In genomic region chr1:76070831-76071321, GRCm38 (mm10) we compare ENCODE assay signal across 9 mouse cellular contexts.
A peak's percentile ranks its signal among the peaks of the same experiment; 100 is the strongest.
DNase-seq lines count a peak whose midpoint lies in the region; ATAC-seq lines count a peak whose summit lies in the region.
"Had no signal": no experiment of that assay in that cellular context is flagged by ENCODE, and none has a peak within 500 bp of the region (broad histone marks: within the 10 kb centered on the region; RNA-seq: fewer than 3 reads in every experiment).

No protein-coding gene starts in this region.

- no peak overlapping the region for H3K9ac ChIP-seq in kidney, embryonic 16.5 days (replicated peaks; ENCODE audit: low read length)
- no peak overlapping the region for H3K9ac ChIP-seq in hindbrain, embryonic 14.5 days

- no peaks in the 10 kb centered on the region for H3K36me3 ChIP-seq in kidney, embryonic 16.5 days (ENCODE audit: insufficient read depth, low read length)
- no peaks in the 10 kb centered on the region for H3K36me3 ChIP-seq in hindbrain, embryonic 14.5 days (replicated peaks; ENCODE audit: control insufficient read depth, insufficient read depth)

- peak; percentile 14 to 34 for DNase-seq in kidney, postnatal 4 days
- DNase-seq in frontal cortex, postnatal 36 days (ENCODE audit: low spot score in 2 of 2) = peak; percentile 87 to 94
- peak; percentile 91 for DNase-seq in layer of hippocampus, adult 9-11 months
- DNase-seq in right cerebral cortex, postnatal 14 days = peak; percentile 72
- DNase-seq in embryo, embryonic 9.5 days (ENCODE audit: extremely low spot score) = no peak
- no peak for DNase-seq in adrenal gland, postnatal 10 days
- no peak for DNase-seq in hindbrain, embryonic 14.5 days (ENCODE audit: low spot score)

- no peaks in the 10 kb centered on the region for H3K9me3 ChIP-seq in kidney, embryonic 16.5 days (ENCODE audit: low read length)
- no peaks in the 10 kb centered on the region for H3K9me3 ChIP-seq in hindbrain, embryonic 14.5 days (ENCODE audit: control insufficient read depth, low read length)

- H3K27me3 ChIP-seq in kidney, embryonic 16.5 days (ENCODE audit: insufficient read depth, low read length) = no peaks in the 10 kb centered on the region
- H3K27me3 ChIP-seq in hindbrain, embryonic 14.5 days (ENCODE audit: control insufficient read depth, insufficient read depth, low read length) = no peaks in the 10 kb centered on the region

- 69% methylated on average over 16 of the region's 16 CpGs for WGBS in kidney, embryonic 16.5 days
- WGBS in hindbrain, embryonic 14.5 days = 59% methylated on average over 16 of the region's 16 CpGs

- H3K27ac ChIP-seq in kidney, embryonic 16.5 days (ENCODE audit: low read length) = no peak overlapping the region
- H3K27ac ChIP-seq in hindbrain, embryonic 14.5 days = no peak overlapping the region

- no peak overlapping the region for H3K4me3 ChIP-seq in kidney, embryonic 16.5 days (ENCODE audit: low read length)
- H3K4me3 ChIP-seq in hindbrain, embryonic 14.5 days (replicated peaks; ENCODE audit: low read length) = no peak overlapping the region

- no peak for ATAC-seq in kidney, embryonic 16.5 days (ENCODE audit: low FRiP score, low TSS enrichment)
- no peak for ATAC-seq in hindbrain, embryonic 14.5 days (ENCODE audit: low FRiP score)

- 0 out of 2 replicates have a peak, but pooled peaks cover 3% of the 10 kb centered on the region for H3K4me1 ChIP-seq in kidney, embryonic 16.5 days (ENCODE audit: insufficient read depth, low read length)
- H3K4me1 ChIP-seq in hindbrain, embryonic 14.5 days (replicated peaks; ENCODE audit: control insufficient read depth, insufficient read depth, low read length) = peaks cover 12% of the 10 kb centered on the region

- H3K4me2 ChIP-seq in kidney, embryonic 16.5 days (replicated peaks; ENCODE audit: low read depth, low read length) = no peak overlapping the region
- no peak overlapping the region for H3K4me2 ChIP-seq in hindbrain, embryonic 14.5 days (replicated peaks)
- H3K4me2 ChIP-seq: midbrain, embryonic 11.5 days had no signal

Comparison
In these comparisons a context has a peak if more than half of its experiments do, and no peak if none do; other contexts are left out.
1. DNase-seq: peak in kidney, postnatal 4 days (2 of 2), frontal cortex, postnatal 36 days (2 of 2), layer of hippocampus, adult 9-11 months (single experiment) and right cerebral cortex, postnatal 14 days (single experiment); none in embryo, embryonic 9.5 days (single experiment), adrenal gland, postnatal 10 days (single experiment) and hindbrain, embryonic 14.5 days (single experiment).